11 mouse cellular contexts compared by ENCODE assay signal in the genomic region with DNA sequence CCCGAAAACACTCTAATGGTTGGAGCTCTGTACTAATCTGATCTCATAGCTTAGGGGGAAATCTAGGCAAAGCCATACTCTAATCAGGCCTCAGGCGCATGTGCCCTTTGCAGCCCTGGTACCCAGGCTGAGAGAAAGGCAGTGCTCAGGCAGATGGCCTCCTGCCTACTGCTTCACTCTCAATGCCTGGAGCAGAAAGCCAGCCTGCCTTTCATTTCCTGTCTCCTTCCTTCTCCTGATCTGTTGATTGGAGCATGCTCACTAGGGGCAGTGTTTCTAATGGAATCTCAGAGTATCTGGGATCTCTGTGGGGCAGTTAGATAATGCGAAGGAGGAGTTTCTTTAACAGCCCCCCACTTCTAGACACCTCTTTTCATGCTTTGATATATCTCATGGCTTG. TPM values are rescaled to one million over a fixed set of nuclear protein-coding genes. Genes with fewer than 3 reads are reported as not detected.
DNase-seq lines count a peak whose midpoint lies in the region; ATAC-seq lines count a peak whose summit lies in the region.
"Had no signal": no experiment of that assay in that cellular context is flagged by ENCODE, and none has a peak within 500 bp of the region (broad histone marks: within the 10 kb centered on the region; RNA-seq: fewer than 3 reads in every experiment).

No protein-coding gene starts in this region.

- 89% methylated on average over 3 of the region's 3 CpGs for WGBS in hindbrain, embryonic 11.5 days
- 83% methylated on average over 3 of the region's 3 CpGs for WGBS in hindbrain, embryonic 10.5 days
- WGBS in kidney, embryonic 15.5 days = 72% methylated on average over 3 of the region's 3 CpGs

- H3K4me2 ChIP-seq in hindbrain, embryonic 11.5 days (replicated peaks; ENCODE audit: low read depth, low read length) = no peak overlapping the region
- H3K4me2 ChIP-seq in kidney, embryonic 15.5 days = no peak overlapping the region
- H3K4me2 ChIP-seq: limb, embryonic 13.5 days had no signal

- ATAC-seq in hindbrain, embryonic 11.5 days (ENCODE audit: low FRiP score) = no peak
- ATAC-seq in kidney, embryonic 15.5 days (replicated peaks; ENCODE audit: low FRiP score) = no peak

- H3K9me3 ChIP-seq in hindbrain, embryonic 11.5 days (ENCODE audit: control insufficient read depth, low read length) = no peaks in the 10 kb centered on the region
- H3K9me3 ChIP-seq in hindbrain, embryonic 10.5 days = no peaks in the 10 kb centered on the region
- H3K9me3 ChIP-seq in kidney, embryonic 15.5 days (replicated peaks) = no peaks in the 10 kb centered on the region
- H3K9me3 ChIP-seq: limb, embryonic 13.5 days had no signal

- no peaks in the 10 kb centered on the region for H3K27me3 ChIP-seq in hindbrain, embryonic 11.5 days (ENCODE audit: control insufficient read depth, insufficient read depth, low read length)
- H3K27me3 ChIP-seq in hindbrain, embryonic 10.5 days (ENCODE audit: insufficient read depth, poor library complexity, severe bottlenecking) = no peaks in the 10 kb centered on the region
- H3K27me3 ChIP-seq in kidney, embryonic 15.5 days = no peaks in the 10 kb centered on the region
- H3K27me3 ChIP-seq: limb, embryonic 13.5 days had no signal

- H3K4me3 ChIP-seq in hindbrain, embryonic 11.5 days (ENCODE audit: low read depth, low read length) = no peak overlapping the region
- H3K4me3 ChIP-seq in hindbrain, embryonic 10.5 days = no peak overlapping the region
- no peak overlapping the region for H3K4me3 ChIP-seq in kidney, embryonic 15.5 days (replicated peaks)
- H3K4me3 ChIP-seq: limb, embryonic 13.5 days had no signal

- H3K4me1 ChIP-seq in hindbrain, embryonic 11.5 days (replicated peaks; ENCODE audit: control insufficient read depth, insufficient read depth, low read length) = peaks cover 6% of the 10 kb centered on the region
- H3K4me1 ChIP-seq in hindbrain, embryonic 10.5 days (replicated peaks) = peaks cover 21% of the 10 kb centered on the region
- H3K4me1 ChIP-seq in kidney, embryonic 15.5 days = peaks cover 14% of the 10 kb centered on the region

- peak; percentile 30 for DNase-seq in adrenal gland, postnatal 14 days
- DNase-seq in adrenal gland, adult 18-20 months (ENCODE audit: low spot score in 2 of 2) = no peak
- DNase-seq in hindbrain, embryonic 11.5 days (ENCODE audit: low spot score) = peak; percentile 8
- DNase-seq in hindbrain, embryonic 10.5 days (ENCODE audit: low spot score) = no peak
- peak; percentile 55 for DNase-seq in 3T3-L1 (ENCODE audit: low read depth, low spot score)
- peak; percentile 11 for DNase-seq in embryo, embryonic 11 days
- no peak for DNase-seq in right cerebral cortex, postnatal 14 days
- DNase-seq: lung, postnatal 4 days had no signal

- no peaks in the 10 kb centered on the region for H3K36me3 ChIP-seq in hindbrain, embryonic 11.5 days (ENCODE audit: control insufficient read depth, insufficient read depth, low read length)
- H3K36me3 ChIP-seq in hindbrain, embryonic 10.5 days = no peaks in the 10 kb centered on the region
- H3K36me3 ChIP-seq in kidney, embryonic 15.5 days = no peaks in the 10 kb centered on the region
- H3K36me3 ChIP-seq: limb, embryonic 13.5 days had no signal

- no peak overlapping the region for H3K9ac ChIP-seq in hindbrain, embryonic 11.5 days (ENCODE audit: low read depth, low read length)
- H3K9ac ChIP-seq in kidney, embryonic 15.5 days = no peak overlapping the region
- H3K9ac ChIP-seq: limb, embryonic 13.5 days had no signal

- H3K27ac ChIP-seq in hindbrain, embryonic 11.5 days (ENCODE audit: low read depth, low read length) = no peak overlapping the region
- no peak overlapping the region for H3K27ac ChIP-seq in hindbrain, embryonic 10.5 days
- H3K27ac ChIP-seq in kidney, embryonic 15.5 days = no peak overlapping the region
- H3K27ac ChIP-seq: limb, embryonic 13.5 days had no signal

RNA-seq across cellular contexts. Expression of a gene that starts 13.3 kb away (rescaled TPM):
- 30.0 and 32.6 TPM in 2 replicates for total RNA-seq in adrenal gland, postnatal 14 days (2021)
- 10 to 100 TPM; 46.8 to 66.4 TPM for total RNA-seq in adrenal gland, adult 18-20 months (2021)
- 34.7 and 34.8 TPM in 2 replicates for polyA plus RNA-seq in hindbrain, embryonic 11.5 days (2014; fragmentation: Nextera tagmentation; extraction: Ambion mirVana)
- polyA plus RNA-seq in hindbrain, embryonic 10.5 days (2016; fragmentation: Nextera tagmentation; extraction: Ambion mirVana) = 26.0 and 27.6 TPM in 2 replicates
- polyA plus RNA-seq in kidney, embryonic 15.5 days (2015; fragmentation: Nextera tagmentation; extraction: Ambion mirVana) = 24.9 and 27.3 TPM in 2 replicates

RNA-seq across cellular contexts. Expression of a gene that starts 28.2 kb away (rescaled TPM):
- not detected in 2 replicates for total RNA-seq in adrenal gland, postnatal 14 days (2021)
- under 1 TPM in 1 of 2 experiments, not detected in 1; 0.99 TPM for total RNA-seq in adrenal gland, adult 18-20 months (2021)
- polyA plus RNA-seq in hindbrain, embryonic 11.5 days (2014; fragmentation: Nextera tagmentation; extraction: Ambion mirVana) = not detected in 2 replicates
- not detected in 2 replicates for polyA plus RNA-seq in hindbrain, embryonic 10.5 days (2016; fragmentation: Nextera tagmentation; extraction: Ambion mirVana)
- not detected in 2 replicates for polyA plus RNA-seq in kidney, embryonic 15.5 days (2015; fragmentation: Nextera tagmentation; extraction: Ambion mirVana)
- polyA plus RNA-seq: kidney, embryonic 16.5 days; limb, embryonic 13.5 days had no signal

Comparison
In these comparisons a context has a peak if more than half of its experiments do, and no peak if none do; other contexts are left out.
1. DNase-seq: peak in adrenal gland, postnatal 14 days (single experiment), hindbrain, embryonic 11.5 days (single experiment), 3T3-L1 (single experiment) and embryo, embryonic 11 days (single experiment); none in adrenal gland, adult 18-20 months (0 of 2), hindbrain, embryonic 10.5 days (single experiment) and right cerebral cortex, postnatal 14 days (single experiment).